Mouse (Mus musculus): ENCODE results near the gene Magi2. TPM values are rescaled to one million over a fixed set of nuclear protein-coding genes. Genes with fewer than 3 reads are reported as not detected.

Magi2 gene
- polyA plus RNA-seq, 1 experiment from 2014 or later: 7.3 TPM

DNA sequence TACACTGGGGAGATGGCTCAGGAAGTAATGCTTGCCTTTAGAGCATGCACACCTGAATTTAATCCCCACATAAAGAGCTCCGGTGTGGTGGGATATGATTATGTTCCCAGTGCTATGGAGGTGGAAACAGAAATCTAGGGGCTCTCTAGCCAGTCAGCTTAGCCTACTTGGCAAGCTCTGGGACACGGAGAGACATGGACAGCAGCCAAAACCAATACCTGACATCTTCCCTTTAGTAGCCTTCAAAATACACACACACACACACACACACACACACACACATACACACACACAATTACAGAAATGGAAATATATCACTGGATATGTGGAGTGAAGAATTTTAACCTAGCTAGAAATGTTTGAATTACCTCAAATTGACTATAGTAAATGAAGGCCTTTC is 1265.1 kb downstream of the Magi2 start:
- ATAC-seq (ENCODE audit: insufficient number of reproducible peaks, insufficient read depth, low FRiP score, low read depth): no peak
- Histone ChIP-seq H3K9me3 (ENCODE audit: control insufficient read depth, low read depth, low read length) (no peaks in the 10 kb centered on the region), H3K4me2 (replicated peaks; ENCODE audit: low read depth, low read length) (no peak overlapping the region), H3K27me3 (ENCODE audit: control insufficient read depth, insufficient read depth, low read length) (no peaks in the 10 kb centered on the region), H3K4me3 (ENCODE audit: low read depth, low read length) (no peak overlapping the region), H3K4me1 (ENCODE audit: control insufficient read depth, insufficient read depth, low read length) (no peaks in the 10 kb centered on the region), H3K9ac (replicated peaks; ENCODE audit: low read depth, low read length) (no peak overlapping the region), H3K27ac (ENCODE audit: low read length) (no peak overlapping the region), H3K36me3 (ENCODE audit: control insufficient read depth, insufficient read depth, low read length) (no peaks in the 10 kb centered on the region)
- WGBS: 87% methylated on average over 2 of the region's 2 CpGs

DNA sequence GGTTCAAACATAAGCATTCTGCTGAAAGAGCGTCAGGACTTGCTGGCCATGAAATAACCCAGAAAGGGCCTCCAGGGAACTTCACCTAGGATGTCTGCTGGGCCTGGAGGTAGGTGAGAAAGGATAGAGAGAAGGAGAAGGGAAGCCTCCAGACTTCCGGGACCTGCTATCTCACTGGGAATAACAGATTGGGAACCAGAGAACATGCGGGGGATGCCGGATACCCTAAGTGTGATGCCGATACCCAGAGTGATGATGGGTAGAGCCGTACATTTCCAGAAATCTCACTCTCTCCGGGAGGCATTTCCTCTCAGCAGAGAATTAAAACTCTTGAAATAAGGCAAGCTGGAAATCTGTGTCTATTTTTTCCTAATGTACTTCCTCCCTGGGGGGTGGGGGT is 1265.8 kb downstream of the Magi2 start:
- H3K27ac ChIP-seq (ENCODE audit: low read length): no peak overlapping the region
- H3K9ac ChIP-seq (replicated peaks; ENCODE audit: low read depth, low read length): no peak overlapping the region
- H3K36me3 ChIP-seq (ENCODE audit: control insufficient read depth, insufficient read depth, low read length): no peaks in the 10 kb centered on the region
- WGBS: 87% methylated on average over 7 of the region's 7 CpGs
- H3K4me2 ChIP-seq (replicated peaks; ENCODE audit: low read depth, low read length): no peak overlapping the region
- H3K4me1 ChIP-seq (ENCODE audit: control insufficient read depth, insufficient read depth, low read length): no peaks in the 10 kb centered on the region
- no peaks in the 10 kb centered on the region for H3K27me3 ChIP-seq (ENCODE audit: control insufficient read depth, insufficient read depth, low read length)
- H3K9me3 ChIP-seq (ENCODE audit: control insufficient read depth, low read depth, low read length): no peaks in the 10 kb centered on the region
- ATAC-seq (ENCODE audit: insufficient number of reproducible peaks, insufficient read depth, low FRiP score, low read depth): no peak
- H3K4me3 ChIP-seq (ENCODE audit: low read depth, low read length): no peak overlapping the region

DNA sequence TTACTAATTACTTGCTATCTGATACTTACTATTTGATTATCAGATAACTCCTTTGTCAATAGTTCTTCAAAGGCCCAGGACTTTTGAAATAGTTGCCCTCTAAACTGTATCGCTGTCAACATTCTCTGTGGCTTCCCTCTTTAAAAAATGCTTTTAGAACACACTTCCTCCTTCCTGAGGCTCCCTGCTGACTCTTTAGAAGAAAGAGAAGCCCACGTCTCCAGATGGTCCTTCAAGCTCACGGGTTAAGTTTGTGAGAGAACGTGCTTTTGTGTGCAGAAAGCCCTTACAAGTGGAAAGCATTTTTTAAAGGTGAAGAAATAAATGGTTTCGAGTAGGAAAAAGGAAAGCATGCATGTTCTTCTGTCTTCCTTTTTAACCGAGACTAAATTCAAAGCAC is 1267.2 kb downstream of the Magi2 start:
- 68% methylated on average over 6 of the region's 6 CpGs for WGBS

DNA sequence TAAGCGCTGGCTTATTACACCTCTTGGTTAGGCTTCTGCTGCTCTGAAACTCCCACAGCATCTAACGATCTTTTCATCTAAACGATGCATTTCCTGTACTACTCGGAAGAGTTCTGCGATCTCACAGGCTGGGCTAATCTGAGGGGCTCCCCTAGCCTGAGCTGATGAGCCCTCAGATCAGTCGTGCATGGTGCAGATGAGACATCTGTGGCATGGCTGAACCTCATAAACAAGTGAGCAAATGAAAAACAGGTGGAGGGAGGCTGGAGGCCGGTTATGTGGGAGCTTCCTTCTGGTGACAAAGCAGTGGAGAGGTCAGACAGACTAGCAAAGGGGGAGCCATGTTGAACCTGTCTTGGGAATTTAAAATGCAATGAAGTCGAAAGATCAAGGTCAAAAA is 1270.1 kb downstream of the Magi2 start:
- ATAC-seq (ENCODE audit: insufficient number of reproducible peaks, insufficient read depth, low FRiP score, low read depth): no peak
- no peak overlapping the region for H3K4me3 ChIP-seq (ENCODE audit: low read depth, low read length)
- H3K27me3 ChIP-seq (ENCODE audit: control insufficient read depth, insufficient read depth, low read length): no peaks in the 10 kb centered on the region
- no peaks in the 10 kb centered on the region for H3K9me3 ChIP-seq (ENCODE audit: control insufficient read depth, low read depth, low read length)
- no peak overlapping the region for H3K27ac ChIP-seq (ENCODE audit: low read length)
- H3K9ac ChIP-seq (replicated peaks; ENCODE audit: low read depth, low read length): no peak overlapping the region
- H3K4me1 ChIP-seq (ENCODE audit: control insufficient read depth, insufficient read depth, low read length): no peaks in the 10 kb centered on the region
- no peaks in the 10 kb centered on the region for H3K36me3 ChIP-seq (ENCODE audit: control insufficient read depth, insufficient read depth, low read length)
- no peak overlapping the region for H3K4me2 ChIP-seq (replicated peaks; ENCODE audit: low read depth, low read length)
- WGBS: 58% methylated on average over 8 of the region's 8 CpGs

More for the DNA sequence above, 1267.2 kb downstream of the Magi2 start:
- H3K36me3 ChIP-seq (ENCODE audit: control insufficient read depth, insufficient read depth, low read length): no peaks in the 10 kb centered on the region
- H3K9ac ChIP-seq (replicated peaks; ENCODE audit: low read depth, low read length): no peak overlapping the region
- H3K4me1 ChIP-seq (ENCODE audit: control insufficient read depth, insufficient read depth, low read length): no peaks in the 10 kb centered on the region
- H3K4me3 ChIP-seq (ENCODE audit: low read depth, low read length): no peak overlapping the region
- H3K4me2 ChIP-seq (replicated peaks; ENCODE audit: low read depth, low read length): no peak overlapping the region
- no peak overlapping the region for H3K27ac ChIP-seq (ENCODE audit: low read length)
- no peaks in the 10 kb centered on the region for H3K27me3 ChIP-seq (ENCODE audit: control insufficient read depth, insufficient read depth, low read length)
- no peak for ATAC-seq (ENCODE audit: insufficient number of reproducible peaks, insufficient read depth, low FRiP score, low read depth)
- H3K9me3 ChIP-seq (ENCODE audit: control insufficient read depth, low read depth, low read length): no peaks in the 10 kb centered on the region

DNA sequence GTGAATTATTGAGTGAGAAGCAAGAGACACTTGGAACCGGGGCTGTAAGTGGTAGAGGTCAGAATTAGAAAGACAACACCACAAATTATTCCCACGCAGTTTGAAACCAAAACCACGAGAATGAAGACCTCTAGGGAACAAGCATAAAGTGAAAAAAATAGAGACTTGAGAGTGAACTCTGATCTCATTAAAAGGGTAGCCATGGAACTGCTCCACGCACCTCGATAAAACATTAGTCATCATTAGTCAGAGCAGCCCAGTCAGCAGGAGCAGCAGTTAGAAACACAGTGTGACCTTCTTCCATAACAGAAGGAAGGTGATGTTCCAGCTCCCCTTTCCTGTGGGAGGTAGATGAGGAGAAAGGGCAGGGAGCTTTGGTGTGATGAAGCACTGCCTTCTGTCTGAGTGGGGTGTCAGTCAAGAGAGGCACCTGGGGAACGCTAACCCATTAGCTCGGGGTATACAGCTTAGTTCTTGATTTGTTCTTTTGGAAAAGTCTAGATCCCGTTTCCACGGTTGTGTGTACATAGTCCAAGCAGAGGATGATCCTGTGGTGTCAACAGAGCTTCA is 1272.3 kb downstream of the Magi2 start:
- Histone ChIP-seq H3K9ac (replicated peaks; ENCODE audit: low read depth, low read length) (no peak overlapping the region), H3K27me3 (ENCODE audit: control insufficient read depth, insufficient read depth, low read length) (no peaks in the 10 kb centered on the region), H3K27ac (ENCODE audit: low read length) (no peak overlapping the region), H3K9me3 (ENCODE audit: control insufficient read depth, low read depth, low read length) (no peaks in the 10 kb centered on the region), H3K4me1 (ENCODE audit: control insufficient read depth, insufficient read depth, low read length) (no peaks in the 10 kb centered on the region), H3K36me3 (ENCODE audit: control insufficient read depth, insufficient read depth, low read length) (no peaks in the 10 kb centered on the region), H3K4me3 (ENCODE audit: low read depth, low read length) (no peak overlapping the region), H3K4me2 (replicated peaks; ENCODE audit: low read depth, low read length) (no peak overlapping the region)
- WGBS: 58% methylated on average over 9 of the region's 9 CpGs
- no peak for ATAC-seq (ENCODE audit: insufficient number of reproducible peaks, insufficient read depth, low FRiP score, low read depth)

DNA sequence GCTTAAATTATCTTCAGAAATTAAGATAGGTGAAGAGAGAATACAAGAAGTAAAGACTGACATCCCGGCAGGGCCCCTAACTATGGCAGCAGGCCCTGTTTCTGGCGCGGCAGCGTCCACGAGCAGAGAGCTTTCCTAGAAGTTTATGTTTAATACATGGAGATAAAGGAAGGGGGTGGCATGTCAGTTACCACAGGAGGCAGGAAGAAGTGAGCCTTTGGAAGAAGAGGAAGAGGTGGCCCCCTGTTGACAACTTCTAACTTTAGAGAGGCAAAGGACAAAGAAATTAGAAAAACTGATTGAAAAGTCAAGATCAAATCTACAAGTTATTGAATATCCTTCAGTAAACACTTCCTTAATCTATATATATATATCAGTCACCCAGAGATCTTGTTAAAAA is 1281.8 kb downstream of the Magi2 start:
- Histone ChIP-seq H3K27me3 (ENCODE audit: control insufficient read depth, insufficient read depth, low read length) (no peaks in the 10 kb centered on the region), H3K27ac (ENCODE audit: low read length) (no peak overlapping the region), H3K9me3 (ENCODE audit: control insufficient read depth, low read depth, low read length) (no peaks in the 10 kb centered on the region), H3K4me3 (ENCODE audit: low read depth, low read length) (no peak overlapping the region), H3K36me3 (ENCODE audit: control insufficient read depth, insufficient read depth, low read length) (no peaks in the 10 kb centered on the region), H3K4me1 (ENCODE audit: control insufficient read depth, insufficient read depth, low read length) (no peaks in the 10 kb centered on the region), H3K9ac (replicated peaks; ENCODE audit: low read depth, low read length) (no peak overlapping the region), H3K4me2 (replicated peaks; ENCODE audit: low read depth, low read length) (no peak overlapping the region)
- no peak for ATAC-seq (ENCODE audit: insufficient number of reproducible peaks, insufficient read depth, low FRiP score, low read depth)
- WGBS: 33% methylated on average over 5 of the region's 5 CpGs

DNA sequence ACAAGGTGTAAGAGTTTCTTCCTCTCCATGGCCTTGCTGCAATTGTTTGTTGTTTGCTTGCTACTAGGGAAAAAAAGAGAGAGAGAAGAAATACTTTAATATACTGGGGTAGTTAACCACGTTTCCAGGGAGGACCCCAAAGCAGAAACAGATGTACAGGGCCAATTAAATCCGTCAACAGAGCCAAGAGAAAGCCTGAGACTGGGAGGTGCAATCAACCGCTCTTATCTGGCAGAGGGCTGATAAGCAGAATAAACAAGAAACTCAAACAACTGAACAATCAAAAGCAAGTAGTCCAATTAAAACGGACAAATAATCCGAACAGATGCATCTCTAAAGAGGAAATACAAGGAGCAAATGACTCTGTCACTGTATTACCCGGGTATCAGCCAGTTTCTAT is 1282.8 kb downstream of the Magi2 start:
- 36% methylated on average over 6 of the region's 6 CpGs for WGBS
- H3K4me3 ChIP-seq (ENCODE audit: low read depth, low read length): no peak overlapping the region
- no peak for ATAC-seq (ENCODE audit: insufficient number of reproducible peaks, insufficient read depth, low FRiP score, low read depth)
- H3K27me3 ChIP-seq (ENCODE audit: control insufficient read depth, insufficient read depth, low read length): no peaks in the 10 kb centered on the region
- H3K4me1 ChIP-seq (ENCODE audit: control insufficient read depth, insufficient read depth, low read length): no peaks in the 10 kb centered on the region
- no peaks in the 10 kb centered on the region for H3K9me3 ChIP-seq (ENCODE audit: control insufficient read depth, low read depth, low read length)
- no peak overlapping the region for H3K4me2 ChIP-seq (replicated peaks; ENCODE audit: low read depth, low read length)
- no peak overlapping the region for H3K27ac ChIP-seq (ENCODE audit: low read length)
- no peak overlapping the region for H3K9ac ChIP-seq (replicated peaks; ENCODE audit: low read depth, low read length)
- no peaks in the 10 kb centered on the region for H3K36me3 ChIP-seq (ENCODE audit: control insufficient read depth, insufficient read depth, low read length)

DNA sequence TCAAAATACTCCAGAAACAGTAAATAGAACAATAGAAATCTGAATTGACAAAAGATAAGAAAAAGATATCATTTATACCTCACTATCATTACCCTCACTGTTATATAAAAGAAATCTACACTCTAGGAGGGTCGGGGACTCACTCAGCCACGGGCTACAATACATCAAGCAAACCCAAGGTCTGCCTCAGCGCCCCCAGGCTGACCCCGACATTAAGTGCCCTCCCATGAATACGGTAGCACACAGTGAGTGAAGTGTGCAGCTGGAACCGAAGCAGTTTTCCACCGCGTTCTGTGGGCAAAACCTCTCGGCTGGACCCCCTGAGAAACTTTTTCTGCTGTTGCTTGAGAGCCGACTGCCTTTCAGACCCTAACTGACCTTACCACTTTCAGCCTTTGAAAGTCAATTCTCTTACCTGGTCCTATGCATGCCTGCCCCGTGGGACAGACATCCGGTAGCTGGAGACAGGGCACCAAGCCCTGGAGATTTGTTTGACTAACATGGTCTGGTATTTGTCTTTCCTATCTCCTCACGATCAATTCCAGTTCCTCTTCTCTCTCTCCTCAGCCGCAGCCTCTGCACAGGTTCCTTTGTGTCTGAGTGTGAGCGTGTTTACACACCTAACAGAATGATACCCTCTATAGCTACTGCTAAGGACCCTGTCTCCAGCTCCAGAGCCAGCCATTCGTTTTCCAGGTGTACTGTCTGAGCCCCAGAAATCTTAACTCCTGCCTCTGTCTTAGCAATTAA is 1285.7 kb downstream of the Magi2 start:
- 12% methylated on average over 16 of the region's 16 CpGs for WGBS
- Histone ChIP-seq H3K4me2 (replicated peaks; ENCODE audit: low read depth, low read length) (no peak overlapping the region), H3K9me3 (ENCODE audit: control insufficient read depth, low read depth, low read length) (no peaks in the 10 kb centered on the region), H3K9ac (replicated peaks; ENCODE audit: low read depth, low read length) (no peak overlapping the region), H3K4me3 (ENCODE audit: low read depth, low read length) (no peak overlapping the region), H3K4me1 (ENCODE audit: control insufficient read depth, insufficient read depth, low read length) (no peaks in the 10 kb centered on the region), H3K27me3 (ENCODE audit: control insufficient read depth, insufficient read depth, low read length) (no peaks in the 10 kb centered on the region), H3K36me3 (ENCODE audit: control insufficient read depth, insufficient read depth, low read length) (no peaks in the 10 kb centered on the region), H3K27ac (ENCODE audit: low read length) (no peak overlapping the region)
- ATAC-seq (ENCODE audit: insufficient number of reproducible peaks, insufficient read depth, low FRiP score, low read depth): peak; percentile 42; the same call in 1 of the 2 replicates

DNA sequence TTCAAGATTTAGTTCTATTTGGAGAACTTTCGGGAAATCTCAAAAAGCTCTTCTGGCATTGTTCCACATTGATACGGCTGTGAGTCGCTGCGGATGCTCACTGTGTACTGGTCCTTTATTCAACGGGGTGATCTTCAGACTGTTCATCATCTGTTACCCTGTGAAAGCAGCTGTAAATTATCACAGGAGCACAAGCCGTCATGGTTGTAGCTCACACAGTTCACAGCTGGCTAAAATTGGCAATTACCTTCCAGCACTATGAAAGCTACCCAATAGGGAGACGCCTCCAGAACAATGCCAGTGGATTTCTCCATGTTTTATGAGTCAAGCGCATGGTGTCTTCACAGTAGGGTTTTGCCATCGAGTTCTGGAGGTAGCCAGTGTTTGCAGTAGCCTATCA is 1294.8 kb downstream of the Magi2 start:
- WGBS: 64% methylated on average over 9 of the region's 9 CpGs

More for the DNA sequence above, 1294.8 kb downstream of the Magi2 start:
- Histone ChIP-seq H3K9ac (replicated peaks; ENCODE audit: low read depth, low read length) (no peak overlapping the region), H3K4me2 (replicated peaks; ENCODE audit: low read depth, low read length) (no peak overlapping the region), H3K27ac (ENCODE audit: low read length) (no peak overlapping the region), H3K9me3 (ENCODE audit: control insufficient read depth, low read depth, low read length) (no peaks in the 10 kb centered on the region), H3K4me1 (ENCODE audit: control insufficient read depth, insufficient read depth, low read length) (no peaks in the 10 kb centered on the region), H3K27me3 (ENCODE audit: control insufficient read depth, insufficient read depth, low read length) (no peaks in the 10 kb centered on the region), H3K36me3 (ENCODE audit: control insufficient read depth, insufficient read depth, low read length) (no peaks in the 10 kb centered on the region), H3K4me3 (ENCODE audit: low read depth, low read length) (no peak overlapping the region)
- no peak for ATAC-seq (ENCODE audit: insufficient number of reproducible peaks, insufficient read depth, low FRiP score, low read depth)

Measured in stomach, embryonic 14.5 days (tissue).